Mouse (Mus musculus) spleen, embryonic (tissue): ENCODE results near the gene Scgb1c1.
"Not testable (repeated sequence)": the region's sequence is repeated elsewhere in the genome, so short reads cannot be mapped to it uniquely, and the experiment has no call there.

Experiments used
- CTCF ChIA-PET: fragments of 350-600 bp; sonication (Branson Sonifier 250); formaldehyde crosslinking; loops from one replicate; lab custom pipeline; 2022; lab: Charles Lee

Gene Scgb1c1

GRCm38 (mm10) chr7:140879355-140879754 lies 34.0 kb downstream of the Scgb1c1 start:
- CTCF ChIA-PET = no interaction called here

GRCm38 (mm10) chr7:140880419-140880818 lies 35.1 kb downstream of the Scgb1c1 start:
- CTCF ChIA-PET = no interaction called here

DNA sequence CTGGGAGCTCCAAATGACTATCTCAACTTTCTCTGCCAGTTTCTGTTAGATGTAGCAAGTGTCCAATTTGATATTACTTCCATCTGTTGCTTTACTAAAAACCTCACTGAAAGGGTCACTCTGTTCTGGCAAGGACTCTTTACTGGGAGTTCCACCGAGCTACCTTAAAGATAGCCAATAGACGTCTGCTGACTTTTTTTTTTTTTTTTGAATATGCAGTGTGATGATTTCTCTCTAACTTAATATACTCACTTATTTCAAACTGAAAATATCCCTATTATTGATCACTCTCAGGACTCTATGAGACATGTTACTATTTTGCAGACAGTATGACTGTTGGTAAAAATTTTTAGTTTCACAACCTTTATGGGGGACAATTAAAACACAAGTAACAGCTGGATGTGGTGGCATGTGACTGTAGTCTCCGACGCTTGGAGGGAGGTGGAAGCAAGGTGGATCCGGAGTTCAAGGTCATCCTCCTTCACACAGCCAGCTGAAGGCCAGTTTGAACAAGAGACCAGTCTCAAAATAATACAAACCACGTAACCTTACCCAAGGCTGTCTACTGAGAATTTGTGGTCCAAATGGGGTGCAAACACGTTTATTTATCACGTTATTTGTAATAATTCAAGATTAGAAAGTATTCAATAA lies 35.6 kb downstream of the Scgb1c1 start:
- CTCF ChIA-PET = no interaction called here

- CTCF ChIA-PET = no interaction called here
Measured at GRCm38 (mm10) chr7:140881696-140882468, 36.5 kb downstream of the Scgb1c1 start, which contains the start of the genes Psmd13 and Sirt3. Gene Psmd13, plus strand, starts transcription at chr7:140881968. Gene Sirt3, minus strand, starts transcription at chr7:140882309.

DNA sequence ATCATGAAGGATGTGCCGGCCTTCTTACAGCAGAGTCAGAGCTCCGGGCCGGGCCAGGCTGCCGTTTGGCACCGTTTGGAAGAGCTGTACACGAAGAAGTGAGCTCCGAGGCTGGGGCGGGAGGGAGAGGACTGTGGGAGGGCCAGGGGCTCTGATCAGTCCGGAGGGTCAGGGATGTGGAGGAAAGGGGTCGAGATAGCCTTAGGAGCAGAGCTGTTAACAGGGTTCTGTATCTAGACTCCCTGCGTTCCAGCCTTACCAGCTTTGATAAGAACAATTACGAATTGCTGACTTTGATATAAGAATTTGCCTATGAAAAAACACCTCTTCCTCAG lies 37.1 kb downstream of the Scgb1c1 start:
- CTCF ChIA-PET = no interaction called here

DNA sequence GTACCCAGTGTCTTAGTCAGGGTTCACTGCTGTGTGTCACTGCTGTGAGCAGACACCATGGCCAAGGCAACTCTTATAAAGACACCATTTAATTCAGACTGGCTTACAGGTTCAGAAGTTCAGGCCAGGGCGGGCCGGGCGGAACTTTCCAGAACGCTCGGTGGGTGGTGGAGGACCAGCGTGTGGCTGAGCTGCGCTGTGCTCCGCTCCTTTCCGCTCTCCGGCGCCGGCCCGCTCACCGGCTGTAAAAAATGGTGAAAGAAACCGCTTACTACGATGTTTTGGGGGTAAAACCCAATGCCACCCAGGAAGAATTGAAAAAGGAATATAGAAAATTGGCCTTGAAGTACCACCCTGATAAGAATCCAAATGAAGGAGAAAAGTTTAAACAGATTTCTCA lies 45.3 kb downstream of the Scgb1c1 start:
- CTCF ChIA-PET = not testable (repeated sequence)

DNA sequence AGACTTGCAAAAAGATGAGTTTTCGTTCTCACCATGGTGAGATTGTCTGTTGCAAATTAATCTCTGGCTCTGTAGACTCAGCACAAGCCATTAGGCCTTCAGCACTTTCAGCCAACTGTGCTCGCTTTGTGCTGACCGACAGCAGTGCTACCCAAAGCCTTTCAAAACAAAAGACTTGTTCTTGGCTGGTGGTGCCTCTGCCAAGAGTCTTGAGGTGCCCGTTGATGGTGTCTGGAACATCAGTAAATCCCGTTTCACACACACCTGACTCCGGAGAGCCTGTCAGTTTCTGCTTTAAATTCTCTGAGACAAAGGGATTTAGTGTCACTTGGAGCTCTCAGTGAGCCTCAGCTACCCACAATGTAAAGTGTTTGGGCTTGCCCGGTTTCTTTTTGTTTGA lies 48.7 kb downstream of the Scgb1c1 start:
- CTCF ChIA-PET = no interaction called here

GRCm38 (mm10) chr7:140894611-140895010 lies 49.3 kb downstream of the Scgb1c1 start:
- CTCF ChIA-PET = no interaction called here
